Mouse (Mus musculus): ENCODE measurements around the gene Dnah8. TPM values are rescaled to one million over a fixed set of nuclear protein-coding genes. Genes with fewer than 3 reads are reported as not detected.

Dnah8 gene
- polyA plus RNA-seq, 1 experiment, result 295 TPM

DNA sequence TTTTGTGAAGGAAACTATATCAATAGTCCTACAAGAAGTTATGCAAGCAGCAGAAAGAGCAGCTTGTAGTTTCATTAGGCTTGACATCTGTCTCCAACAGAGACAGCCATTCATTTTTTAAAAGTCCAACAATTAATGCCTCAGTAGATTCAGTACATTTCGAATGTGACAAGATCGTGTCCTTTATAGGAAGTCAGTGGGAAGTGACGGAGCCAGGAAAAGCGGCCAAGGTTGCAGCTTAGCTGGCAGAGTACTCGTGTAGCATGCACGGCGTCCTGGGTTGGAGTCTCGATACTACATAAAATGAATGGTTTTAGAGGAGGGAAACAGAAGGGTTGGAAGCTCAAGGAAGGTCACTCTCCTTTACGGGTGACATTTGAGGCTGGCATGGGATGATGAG lies 242.8 kb downstream of the Dnah8 start:
- Histone ChIP-seq H3K27ac (ENCODE audit: control insufficient read depth, insufficient read depth, low read depth, low read length) (no peak overlapping the region), H3K4me1 (ENCODE audit: control insufficient read depth, insufficient read depth, low read length) (no peaks in the 10 kb centered on the region), H3K4me3 (ENCODE audit: control insufficient read depth, low read depth, low read length) (no peak overlapping the region), H3K27me3 (ENCODE audit: control insufficient read depth, insufficient read depth, low read length) (no peaks in the 10 kb centered on the region), H3K36me3 (ENCODE audit: control insufficient read depth, insufficient read depth, low read length) (no peaks in the 10 kb centered on the region)
- TF ChIP-seq CTCF (IDR thresholded peaks at IDR 0.05; ENCODE audit: control insufficient read depth, insufficient read depth, insufficient replicate concordance, low read depth, low read length), result no peak
- TF ChIP-seq POLR2A (IDR thresholded peaks at IDR 0.05; ENCODE audit: control insufficient read depth, low read depth, low read length), result no peak

GRCm38 (mm10) chr17:30871040-30871439 lies 246.9 kb downstream of the Dnah8 start:
- TF ChIP-seq POLR2A (IDR thresholded peaks at IDR 0.05; ENCODE audit: control insufficient read depth, low read depth, low read length), result no peak; the same call in 1 of the 2 replicates
- TF ChIP-seq CTCF (IDR thresholded peaks at IDR 0.05; ENCODE audit: control insufficient read depth, insufficient read depth, insufficient replicate concordance, low read depth, low read length), result no peak
- Histone ChIP-seq H3K27me3 (ENCODE audit: control insufficient read depth, insufficient read depth, low read length) (no peaks in the 10 kb centered on the region), H3K4me1 (ENCODE audit: control insufficient read depth, insufficient read depth, low read length) (peaks cover 2% of the 10 kb centered on the region; the same call in 1 of the 2 replicates), H3K4me3 (ENCODE audit: control insufficient read depth, low read depth, low read length) (peak overlapping the region; percentile 50), H3K27ac (ENCODE audit: control insufficient read depth, insufficient read depth, low read depth, low read length) (peak overlapping the region; percentile 77), H3K36me3 (ENCODE audit: control insufficient read depth, insufficient read depth, low read length) (no peaks in the 10 kb centered on the region)

DNA sequence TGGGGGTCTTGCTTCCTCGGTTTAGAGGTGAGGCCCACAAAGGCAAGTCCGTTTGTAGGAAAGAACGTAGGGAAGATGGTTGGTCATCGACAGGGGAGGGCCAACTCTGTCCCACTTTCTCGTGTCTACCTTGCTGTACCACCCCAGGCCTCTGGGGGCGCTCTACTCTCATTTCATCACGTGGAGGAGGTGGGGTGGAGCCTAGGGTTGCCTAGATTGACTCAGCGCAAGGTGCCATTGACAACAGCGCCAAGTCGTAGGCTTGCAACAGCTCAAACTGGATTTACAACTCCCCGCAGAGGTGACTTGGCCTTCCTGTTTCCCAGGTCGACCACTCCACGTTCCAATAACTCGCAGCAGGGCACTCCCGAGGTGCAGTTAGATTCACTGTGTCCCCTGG lies 250.1 kb downstream of the Dnah8 start:
- Histone ChIP-seq H3K4me1 (ENCODE audit: control insufficient read depth, insufficient read depth, low read length) (peaks cover 2% of the 10 kb centered on the region; the same call in 1 of the 2 replicates), H3K27ac (ENCODE audit: control insufficient read depth, insufficient read depth, low read depth, low read length) (peak overlapping the region; percentile 89), H3K4me3 (ENCODE audit: control insufficient read depth, low read depth, low read length) (peak overlapping the region; percentile 91), H3K36me3 (ENCODE audit: control insufficient read depth, insufficient read depth, low read length) (no peaks in the 10 kb centered on the region), H3K27me3 (ENCODE audit: control insufficient read depth, insufficient read depth, low read length) (no peaks in the 10 kb centered on the region)
- TF ChIP-seq POLR2A (IDR thresholded peaks at IDR 0.05; ENCODE audit: control insufficient read depth, low read depth, low read length) (no peak; the same call in 1 of the 2 replicates), CTCF (IDR thresholded peaks at IDR 0.05; ENCODE audit: control insufficient read depth, insufficient read depth, insufficient replicate concordance, low read depth, low read length) (peak; percentile 86; the same call in 1 of the 2 replicates)

DNA sequence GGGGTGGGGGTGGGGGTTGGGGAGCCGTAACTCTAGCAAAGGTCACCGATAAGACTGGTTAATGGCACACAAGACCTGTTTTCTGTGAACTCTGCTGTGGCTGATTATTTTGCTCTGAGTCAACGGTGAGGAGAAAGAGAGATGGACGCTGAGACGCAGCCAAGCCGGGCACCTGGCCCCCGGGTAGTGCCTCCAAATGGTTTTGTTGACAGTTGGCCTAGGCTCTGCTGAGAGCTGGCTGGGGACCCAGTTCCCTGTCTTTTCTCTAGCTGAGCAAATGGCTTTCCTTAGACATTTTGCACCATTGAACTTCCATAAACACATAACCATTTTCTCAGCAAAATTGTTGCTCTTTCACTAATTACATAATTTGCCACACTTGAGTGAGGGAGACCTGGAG lies 253.3 kb downstream of the Dnah8 start:
- Histone ChIP-seq H3K4me1 (ENCODE audit: control insufficient read depth, insufficient read depth, low read length) (peaks cover 2% of the 10 kb centered on the region; the same call in 1 of the 2 replicates), H3K4me3 (ENCODE audit: control insufficient read depth, low read depth, low read length) (no peak overlapping the region), H3K27ac (ENCODE audit: control insufficient read depth, insufficient read depth, low read depth, low read length) (no peak overlapping the region), H3K36me3 (ENCODE audit: control insufficient read depth, insufficient read depth, low read length) (no peaks in the 10 kb centered on the region), H3K27me3 (ENCODE audit: control insufficient read depth, insufficient read depth, low read length) (no peaks in the 10 kb centered on the region)
- TF ChIP-seq POLR2A (IDR thresholded peaks at IDR 0.05; ENCODE audit: control insufficient read depth, low read depth, low read length), result no peak
- no peak for TF ChIP-seq CTCF (IDR thresholded peaks at IDR 0.05; ENCODE audit: control insufficient read depth, insufficient read depth, insufficient replicate concordance, low read depth, low read length)

DNA sequence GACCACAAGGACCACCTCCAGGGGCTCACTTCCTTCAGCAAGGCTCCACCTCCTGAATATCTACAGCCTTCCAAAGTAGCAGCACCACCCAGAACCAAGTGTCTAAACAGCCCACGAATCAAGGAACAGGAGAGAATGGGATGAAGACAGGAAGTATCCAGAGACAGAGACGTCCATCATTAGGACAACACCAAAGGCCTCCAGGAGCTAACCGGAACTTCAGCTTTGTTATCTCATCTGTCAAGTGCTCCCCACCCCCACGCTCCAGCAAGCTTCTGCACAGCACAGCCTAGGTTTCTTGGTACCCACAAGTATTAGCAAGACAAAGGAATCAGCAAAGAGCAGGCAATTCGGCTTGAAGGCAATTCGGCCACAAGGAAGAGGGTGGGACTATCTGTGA lies 254.5 kb downstream of the Dnah8 start:
- no peaks in the 10 kb centered on the region for H3K36me3 ChIP-seq (ENCODE audit: control insufficient read depth, insufficient read depth, low read length)
- TF ChIP-seq CTCF (IDR thresholded peaks at IDR 0.05; ENCODE audit: control insufficient read depth, insufficient read depth, insufficient replicate concordance, low read depth, low read length), result no peak
- peaks cover 2% of the 10 kb centered on the region; the same call in 1 of the 2 replicates for H3K4me1 ChIP-seq (ENCODE audit: control insufficient read depth, insufficient read depth, low read length)
- H3K4me3 ChIP-seq (ENCODE audit: control insufficient read depth, low read depth, low read length), result no peak overlapping the region
- H3K27me3 ChIP-seq (ENCODE audit: control insufficient read depth, insufficient read depth, low read length), result no peaks in the 10 kb centered on the region
- H3K27ac ChIP-seq (ENCODE audit: control insufficient read depth, insufficient read depth, low read depth, low read length), result no peak overlapping the region

GRCm38 (mm10) chr17:30880391-30880790 lies 256.2 kb downstream of the Dnah8 start:
- Histone ChIP-seq H3K4me3 (ENCODE audit: control insufficient read depth, low read depth, low read length) (no peak overlapping the region), H3K4me1 (ENCODE audit: control insufficient read depth, insufficient read depth, low read length) (no peaks in the 10 kb centered on the region), H3K36me3 (ENCODE audit: control insufficient read depth, insufficient read depth, low read length) (no peaks in the 10 kb centered on the region), H3K27ac (ENCODE audit: control insufficient read depth, insufficient read depth, low read depth, low read length) (no peak overlapping the region), H3K27me3 (ENCODE audit: control insufficient read depth, insufficient read depth, low read length) (no peaks in the 10 kb centered on the region)
- TF ChIP-seq POLR2A (IDR thresholded peaks at IDR 0.05; ENCODE audit: control insufficient read depth, low read depth, low read length), result no peak
- TF ChIP-seq CTCF (IDR thresholded peaks at IDR 0.05; ENCODE audit: control insufficient read depth, insufficient read depth, insufficient replicate concordance, low read depth, low read length), result no peak

- Histone ChIP-seq H3K4me1 (ENCODE audit: control insufficient read depth, insufficient read depth, low read length) (no peaks in the 10 kb centered on the region), H3K27ac (ENCODE audit: control insufficient read depth, insufficient read depth, low read depth, low read length) (no peak overlapping the region), H3K4me3 (ENCODE audit: control insufficient read depth, low read depth, low read length) (no peak overlapping the region), H3K27me3 (ENCODE audit: control insufficient read depth, insufficient read depth, low read length) (no peaks in the 10 kb centered on the region), H3K36me3 (ENCODE audit: control insufficient read depth, insufficient read depth, low read length) (no peaks in the 10 kb centered on the region)
- TF ChIP-seq CTCF (IDR thresholded peaks at IDR 0.05; ENCODE audit: control insufficient read depth, insufficient read depth, insufficient replicate concordance, low read depth, low read length) (no peak), POLR2A (IDR thresholded peaks at IDR 0.05; ENCODE audit: control insufficient read depth, low read depth, low read length) (no peak)
These were observed 256.8 kb downstream of the Dnah8 start for GRCm38 (mm10) chr17:30881001-30881400.

- no peak for TF ChIP-seq POLR2A (IDR thresholded peaks at IDR 0.05; ENCODE audit: control insufficient read depth, low read depth, low read length)
- TF ChIP-seq CTCF (IDR thresholded peaks at IDR 0.05; ENCODE audit: control insufficient read depth, insufficient read depth, insufficient replicate concordance, low read depth, low read length), result no peak
- no peaks in the 10 kb centered on the region for H3K27me3 ChIP-seq (ENCODE audit: control insufficient read depth, insufficient read depth, low read length)
- H3K4me1 ChIP-seq (ENCODE audit: control insufficient read depth, insufficient read depth, low read length), result no peaks in the 10 kb centered on the region
- no peak overlapping the region for H3K4me3 ChIP-seq (ENCODE audit: control insufficient read depth, low read depth, low read length)
- no peaks in the 10 kb centered on the region for H3K36me3 ChIP-seq (ENCODE audit: control insufficient read depth, insufficient read depth, low read length)
- no peak overlapping the region for H3K27ac ChIP-seq (ENCODE audit: control insufficient read depth, insufficient read depth, low read depth, low read length)
These were observed 258.1 kb downstream of the Dnah8 start for GRCm38 (mm10) chr17:30882206-30882605.
